Mouse (Mus musculus) midbrain, postnatal 0 days (tissue): ENCODE measurements around the gene Tbkbp1. TPM values are rescaled to one million over a fixed set of nuclear protein-coding genes. Genes with fewer than 3 reads are reported as not detected.

ENCODE experiments used
- ATAC-seq: fragments of 200-750 bp; cut with Nextera tagmentation; 2 replicates; pipeline ENCODE4 v1.8.0; 2017; ENCODE audit warnings: moderate number of reproducible peaks, mild to moderate bottlenecking, moderate TSS enrichment, moderate library complexity; ENCODE audit not compliant: low FRiP score
- DNase-seq: peaks from one replicate; pipeline ENCODE4 v3.0.0-alpha.2; 2015; ENCODE audit warnings: low spot score
- H3K27ac ChIP-seq: fragments of 300-500 bp; sonication (generic); 2 replicates; pipeline ENCODE4 v1.5.1; 2014; ENCODE audit warnings: low read depth, mild to moderate bottlenecking, low read length, mixed read lengths
- H3K27me3 ChIP-seq: fragments of 300-500 bp; sonication (generic); 2 replicates; pipeline ENCODE4 v1.6.1; 2014; ENCODE audit warnings: low read length, control low read depth, mixed read lengths; ENCODE audit not compliant: insufficient read depth
- H3K36me3 ChIP-seq: fragments of 300-500 bp; sonication (generic); 2 replicates; pipeline ENCODE4 v1.6.1; 2014; ENCODE audit warnings: low read length, control low read depth, mixed read lengths; ENCODE audit not compliant: insufficient read depth
- H3K4me1 ChIP-seq: fragments of 300-500 bp; sonication (generic); 2 replicates; pipeline ENCODE4 v1.6.1; 2014; ENCODE audit warnings: mild to moderate bottlenecking, control low read depth, antibody characterized with exemption, low read length, mixed read lengths; ENCODE audit not compliant: insufficient read depth
- H3K4me2 ChIP-seq: fragments of 300-500 bp; sonication (generic); 2 replicates; pipeline ENCODE4 v1.6.1; 2014; ENCODE audit warnings: low read depth, mild to moderate bottlenecking, low read length, mixed read lengths; ENCODE audit not compliant: poor library complexity, severe bottlenecking
- H3K4me3 ChIP-seq: fragments of 300-500 bp; sonication (generic); 2 replicates; pipeline ENCODE4 v1.5.1; 2014; ENCODE audit warnings: low read depth, mild to moderate bottlenecking, low read length, moderate library complexity
- H3K9ac ChIP-seq: fragments of 300-500 bp; sonication (generic); replicated peaks from 2 replicates; pipeline ENCODE4 v1.6.1; 2014; ENCODE audit warnings: mild to moderate bottlenecking, low read length, moderate library complexity, mixed read lengths; ENCODE audit not compliant: poor library complexity, severe bottlenecking
- H3K9me3 ChIP-seq: fragments of 300-500 bp; sonication (generic); 2 replicates; pipeline ENCODE4 v1.6.1; 2016; ENCODE audit warnings: low read length, control low read depth
- CTCF ChIP-seq: IDR thresholded peaks from 2 replicates; pipeline ENCODE4 v1.5.1; 2016; ENCODE audit warnings: antibody characterized with exemption, mild to moderate bottlenecking
- WGBS: fragments of 180-500 bp; shearing (Covaris S2); extraction: QIAGEN DNeasy Blood & Tissue Kit; methylation state at CpG from one replicate; pipeline ENCODE4 v1.1.7; 2014; 5-methylcytosine and 5-hydroxymethylcytosine counted together
- polyA plus RNA-seq: library from polyadenylated mRNA; unstranded; fragments of >200 nt; fragmentation: Nextera tagmentation; extraction: Ambion mirVana; gene quantifications from 2 replicates; pipeline ENCODE4 v1.2.1, GENCODE M21; 2015
- total RNA-seq: library from RNA; depleted of rRNA; stranded (reverse); fragments of >200 nt; gene quantifications from 2 replicates; pipeline ENCODE4 v1.2.3, GENCODE M21; 2014

The Tbkbp1 gene
- total and polyA plus RNA-seq, 2 experiments from 2014 or later: 10.3 to 45.3 TPM

GRCm38 (mm10) chr11:97150411-97151330 is 624 bp downstream of the Tbkbp1 start:
- H3K27ac ChIP-seq: peak overlapping the region; percentile 87
- under 1% methylated on average over 77 of the region's 102 CpGs for WGBS
- DNase-seq: peak; percentile 88

GRCm38 (mm10) chr11:97149995-97150410 is 1.3 kb downstream of the Tbkbp1 start:
- Histone ChIP-seq H3K9ac (peak overlapping the region; percentile 62), H3K36me3 (peaks cover 27% of the 10 kb centered on the region), H3K27me3 (no peaks in the 10 kb centered on the region), H3K4me2 (peak overlapping the region; percentile 75), H3K9me3 (no peaks in the 10 kb centered on the region), H3K27ac (peak overlapping the region; percentile 87), H3K4me1 (peaks cover 15% of the 10 kb centered on the region), H3K4me3 (peak overlapping the region; percentile 82)
- no peak; the same call in 1 of the 2 replicates for ATAC-seq
- 3% methylated on average over 14 of the region's 14 CpGs for WGBS
- no peak for TF ChIP-seq CTCF
- peak; percentile 64 for DNase-seq

More at GRCm38 (mm10) chr11:97150411-97151330, 624 bp downstream of the Tbkbp1 start:
- no peak for TF ChIP-seq CTCF
- Histone ChIP-seq H3K9ac (peak overlapping the region; percentile 94), H3K27me3 (no peaks in the 10 kb centered on the region), H3K9me3 (no peaks in the 10 kb centered on the region), H3K36me3 (peaks cover 22% of the 10 kb centered on the region), H3K4me3 (peak overlapping the region; percentile 82), H3K4me2 (peak overlapping the region; percentile 75), H3K4me1 (peaks cover 15% of the 10 kb centered on the region)
- ATAC-seq: peak; percentile 85

- no peak for TF ChIP-seq CTCF
- Histone ChIP-seq H3K9ac (0 out of 2 replicates have a peak overlapping the region, but pooled peaks have one; percentile 19), H3K27me3 (no peaks in the 10 kb centered on the region), H3K4me1 (peaks cover 15% of the 10 kb centered on the region), H3K27ac (no peak overlapping the region), H3K36me3 (peaks cover 32% of the 10 kb centered on the region), H3K4me2 (peak overlapping the region; percentile 75; the same call in 1 of the 2 replicates), H3K4me3 (no peak overlapping the region), H3K9me3 (no peaks in the 10 kb centered on the region)
- DNase-seq: no peak
- ATAC-seq: no peak
- WGBS: 37% methylated on average over 9 of the region's 9 CpGs
Observed at GRCm38 (mm10) chr11:97149026-97149425, 2.3 kb downstream of the Tbkbp1 start.

GRCm38 (mm10) chr11:97148591-97148990 is 2.7 kb downstream of the Tbkbp1 start:
- Histone ChIP-seq H3K9me3 (no peaks in the 10 kb centered on the region), H3K4me2 (peak overlapping the region; percentile 75; the same call in 1 of the 2 replicates), H3K4me1 (peaks cover 15% of the 10 kb centered on the region), H3K27me3 (no peaks in the 10 kb centered on the region), H3K4me3 (no peak overlapping the region), H3K36me3 (peaks cover 37% of the 10 kb centered on the region), H3K9ac (no peak overlapping the region), H3K27ac (no peak overlapping the region)
- DNase-seq (no peak), ATAC-seq (no peak)
- TF ChIP-seq CTCF: no peak
- WGBS: 41% methylated on average over 12 of the region's 12 CpGs

- DNase-seq (no peak), ATAC-seq (no peak)
- Histone ChIP-seq H3K4me2 (no peak overlapping the region), H3K27me3 (no peaks in the 10 kb centered on the region; the same call in 1 of the 2 replicates), H3K4me3 (no peak overlapping the region), H3K4me1 (peaks cover 9% of the 10 kb centered on the region), H3K9me3 (no peaks in the 10 kb centered on the region), H3K9ac (no peak overlapping the region), H3K27ac (no peak overlapping the region), H3K36me3 (peaks cover 42% of the 10 kb centered on the region)
- 86% methylated on average over 8 of the region's 8 CpGs for WGBS
- TF ChIP-seq CTCF: no peak
Observed at GRCm38 (mm10) chr11:97147333-97147732, 4.0 kb downstream of the Tbkbp1 start.

GRCm38 (mm10) chr11:97146724-97147123 is 4.6 kb downstream of the Tbkbp1 start:
- peak; percentile 90 for TF ChIP-seq CTCF

More at GRCm38 (mm10) chr11:97146724-97147123, 4.6 kb downstream of the Tbkbp1 start:
- ATAC-seq: no peak
- Histone ChIP-seq H3K4me2 (no peak overlapping the region), H3K9me3 (no peaks in the 10 kb centered on the region), H3K27me3 (no peaks in the 10 kb centered on the region; the same call in 1 of the 2 replicates), H3K27ac (no peak overlapping the region), H3K36me3 (peaks cover 46% of the 10 kb centered on the region), H3K4me1 (peaks cover 4% of the 10 kb centered on the region; the same call in 1 of the 2 replicates), H3K9ac (no peak overlapping the region), H3K4me3 (no peak overlapping the region)
- DNase-seq: peak; percentile 69
- WGBS: 8% methylated on average over 8 of the region's 8 CpGs
